Mouse (Mus musculus) liver, adult 2 months (tissue): ENCODE results near the gene Cldn7. TPM values are rescaled to one million over a fixed set of nuclear protein-coding genes. Genes with fewer than 3 reads are reported as not detected.

Experiments used
- DNase-seq: peaks from one replicate; pipeline ENCODE4 v3.0.0-alpha.2; 2011; ENCODE audit warnings: low read depth, low spot score; ENCODE audit errors: extremely low read depth
- H3K27ac ChIP-seq: fragments of 200-500 bp; replicated peaks from 2 replicates; pipeline ENCODE4 v1.5.1; 2012; ENCODE audit warnings: low read depth, mild to moderate bottlenecking, control low read depth, inconsistent platforms, low read length; ENCODE audit not compliant: insufficient read depth
- H3K27me3 ChIP-seq: fragments of 200-500 bp; 2 replicates; pipeline ENCODE4 v1.6.1; 2012; ENCODE audit warnings: mild to moderate bottlenecking, moderate library complexity, low read length, inconsistent platforms; ENCODE audit not compliant: control insufficient read depth, insufficient read depth
- H3K36me3 ChIP-seq: fragments of 200-500 bp; 2 replicates; pipeline ENCODE4 v1.6.1; 2012; ENCODE audit warnings: low read length, inconsistent platforms; ENCODE audit not compliant: control insufficient read depth, insufficient read depth
- H3K4me1 ChIP-seq: fragments of 200-500 bp; 2 replicates; pipeline ENCODE4 v1.6.1; 2011; ENCODE audit warnings: low read length; ENCODE audit not compliant: control insufficient read depth, insufficient read depth
- H3K4me3 ChIP-seq: fragments of 200-500 bp; 2 replicates; pipeline ENCODE4 v1.5.1; 2011; ENCODE audit warnings: low read depth, mild to moderate bottlenecking, control low read depth, low read length, moderate library complexity; ENCODE audit not compliant: insufficient read depth
- H3K79me2 ChIP-seq: fragments of 200-500 bp; 2 replicates; pipeline ENCODE4 v1.6.1; 2012; ENCODE audit warnings: inconsistent platforms, mild to moderate bottlenecking, low read length, moderate library complexity; ENCODE audit not compliant: control insufficient read depth, insufficient read depth
- H3K9ac ChIP-seq: fragments of 200-500 bp; 2 replicates; pipeline ENCODE4 v1.6.1; 2012; ENCODE audit warnings: low read depth, mild to moderate bottlenecking, control low read depth, inconsistent platforms, low read length
- CTCF ChIP-seq: fragments of 200-500 bp; IDR thresholded peaks from 2 replicates; pipeline ENCODE4 v1.5.1; 2011; ENCODE audit warnings: low read depth, low read length, control low read depth
- POLR2A ChIP-seq: fragments of 200-500 bp; IDR thresholded peaks from 2 replicates; pipeline ENCODE4 v1.6.1; 2011; ENCODE audit warnings: low read length, control low read depth; ENCODE audit not compliant: insufficient read depth; ENCODE audit errors: extremely low read depth
- WGBS: fragments of 180-500 bp; shearing (Covaris S2); methylation state at CpG from one replicate; pipeline ENCODE4 v1.1.7; 2018; 5-methylcytosine and 5-hydroxymethylcytosine counted together
- polyA plus RNA-seq: library from polyadenylated mRNA; depleted of rRNA; stranded (reverse); fragments of >200 nt; gene quantifications from 2 replicates; pipeline ENCODE4 v1.2.3, GENCODE M21; 2012
- total RNA-seq: library from RNA; depleted of rRNA; stranded (reverse); fragments of >200 nt; gene quantifications from 2 replicates; pipeline ENCODE4 v1.2.3, GENCODE M21; 2014

The Cldn7 gene
- total and polyA plus RNA-seq, 2 experiments, result 0.26 to 0.37 TPM

DNA sequence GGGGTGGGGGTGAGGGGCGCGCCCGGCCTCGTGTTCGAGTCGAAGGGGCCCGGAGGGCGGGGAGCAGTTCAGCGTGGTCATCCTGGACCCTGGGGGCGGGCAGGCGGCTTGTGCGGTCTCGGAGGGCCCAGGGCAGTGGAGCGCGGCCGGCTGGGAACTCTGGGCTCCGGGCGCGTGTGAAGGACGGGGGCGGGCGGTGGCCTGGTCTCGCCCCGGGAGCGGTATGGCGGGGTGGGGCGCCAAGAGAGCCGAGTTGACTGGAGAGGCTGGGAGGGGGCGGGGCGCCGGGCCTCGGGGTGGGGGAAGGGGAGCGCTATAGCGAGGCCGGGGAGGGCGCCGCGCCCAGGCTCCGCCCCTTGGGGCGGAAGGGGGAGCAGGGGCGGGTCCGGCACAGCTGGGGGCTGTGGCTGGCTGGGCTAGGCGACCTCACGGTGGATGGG is 32.5 kb downstream of the Cldn7 start:
- WGBS, result under 1% methylated on average over 29 of the region's 44 CpGs
- DNase-seq, result peak; percentile 56
- Histone ChIP-seq H3K36me3 (peaks cover 11% of the 10 kb centered on the region; the same call in 1 of the 2 replicates), H3K9ac (peak overlapping the region; percentile 85), H3K27me3 (no peaks in the 10 kb centered on the region), H3K27ac (peak overlapping the region; percentile 83), H3K79me2 (peaks cover 22% of the 10 kb centered on the region), H3K4me3 (peak overlapping the region; percentile 85), H3K4me1 (peaks cover 11% of the 10 kb centered on the region)
- no peak for TF ChIP-seq CTCF
- TF ChIP-seq POLR2A, result peak; percentile 67; the same call in 1 of the 2 replicates

DNA sequence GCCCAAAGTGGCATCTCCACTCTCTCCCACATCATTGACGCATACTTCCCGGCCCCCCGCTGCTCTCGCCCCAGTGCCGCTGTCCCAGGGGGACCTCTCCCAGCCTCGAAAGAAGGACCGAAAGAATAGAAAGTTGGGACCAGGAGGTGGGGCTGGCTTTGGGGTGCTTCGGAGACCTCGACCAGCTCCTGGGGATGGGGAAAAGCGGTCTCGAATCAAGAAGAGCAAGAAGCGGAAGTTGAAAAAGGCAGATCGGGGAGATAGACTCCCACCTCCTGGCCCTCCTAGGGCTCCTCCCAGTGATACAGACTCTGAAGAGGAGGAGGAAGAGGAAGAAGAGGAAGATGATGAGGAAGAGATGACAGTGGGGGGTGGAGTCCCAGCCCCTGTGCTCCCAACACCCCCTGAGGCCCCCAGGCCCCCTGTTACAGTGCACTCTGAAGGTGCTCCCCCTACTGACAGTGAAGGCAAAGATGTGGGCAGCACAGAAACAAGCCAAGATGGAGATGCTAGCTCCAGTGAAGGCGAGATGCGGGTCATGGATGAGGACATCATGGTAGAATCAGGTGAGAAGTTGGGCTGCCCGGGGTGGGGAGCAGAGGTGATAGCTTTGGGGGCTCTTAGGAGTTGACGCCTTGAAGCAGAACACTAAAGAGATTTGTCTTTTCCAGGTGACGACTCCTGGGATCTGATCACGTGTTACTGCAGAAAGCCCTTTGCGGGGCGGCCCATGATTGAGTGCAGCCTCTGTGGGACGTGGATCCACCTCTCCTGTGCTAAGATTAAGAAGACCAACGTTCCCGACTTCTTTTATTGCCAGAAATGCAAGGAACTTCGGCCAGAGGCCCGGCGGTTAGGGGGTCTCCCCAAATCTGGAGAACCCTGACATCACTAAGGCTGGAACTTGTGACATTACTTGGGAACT is 34.2 kb downstream of the Cldn7 start:
- Histone ChIP-seq H3K27ac (no peak overlapping the region), H3K9ac (no peak overlapping the region), H3K4me1 (peaks cover 8% of the 10 kb centered on the region), H3K4me3 (no peak overlapping the region), H3K79me2 (peaks cover 24% of the 10 kb centered on the region), H3K27me3 (no peaks in the 10 kb centered on the region), H3K36me3 (peaks cover 11% of the 10 kb centered on the region; the same call in 1 of the 2 replicates)
- TF ChIP-seq POLR2A (no peak), CTCF (0 out of 2 replicates have a peak, but pooled peaks have one; percentile 12)
- no peak for DNase-seq
- WGBS, result 95% methylated on average over 27 of the region's 27 CpGs

DNA sequence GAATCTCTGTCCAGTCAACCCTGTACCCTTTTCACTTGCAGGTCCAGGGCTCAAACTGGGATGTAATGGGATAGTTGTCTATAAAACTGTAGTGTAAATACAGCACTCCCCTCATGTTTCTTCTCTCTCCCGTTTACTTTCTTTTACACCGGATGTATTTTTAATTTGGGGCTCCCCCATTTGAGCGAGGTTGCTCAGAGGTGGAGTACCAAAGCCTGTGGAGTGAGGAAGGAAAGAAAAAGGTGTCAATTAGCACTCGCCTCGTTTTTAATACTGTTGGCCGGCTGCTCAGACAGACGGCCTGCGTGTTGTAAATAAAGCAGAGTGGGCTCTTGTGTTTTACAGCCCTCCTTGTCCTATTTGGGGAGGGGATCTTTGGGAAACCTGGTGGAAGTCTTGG is 35.1 kb downstream of the Cldn7 start:
- TF ChIP-seq POLR2A, result no peak
- TF ChIP-seq CTCF, result no peak
- Histone ChIP-seq H3K36me3 (peaks cover 8% of the 10 kb centered on the region; the same call in 1 of the 2 replicates), H3K4me1 (peaks cover 8% of the 10 kb centered on the region), H3K79me2 (peaks cover 24% of the 10 kb centered on the region), H3K27ac (no peak overlapping the region), H3K4me3 (no peak overlapping the region), H3K9ac (no peak overlapping the region), H3K27me3 (no peaks in the 10 kb centered on the region)
- DNase-seq, result no peak
- WGBS, result 85% methylated on average over 8 of the region's 8 CpGs

DNA sequence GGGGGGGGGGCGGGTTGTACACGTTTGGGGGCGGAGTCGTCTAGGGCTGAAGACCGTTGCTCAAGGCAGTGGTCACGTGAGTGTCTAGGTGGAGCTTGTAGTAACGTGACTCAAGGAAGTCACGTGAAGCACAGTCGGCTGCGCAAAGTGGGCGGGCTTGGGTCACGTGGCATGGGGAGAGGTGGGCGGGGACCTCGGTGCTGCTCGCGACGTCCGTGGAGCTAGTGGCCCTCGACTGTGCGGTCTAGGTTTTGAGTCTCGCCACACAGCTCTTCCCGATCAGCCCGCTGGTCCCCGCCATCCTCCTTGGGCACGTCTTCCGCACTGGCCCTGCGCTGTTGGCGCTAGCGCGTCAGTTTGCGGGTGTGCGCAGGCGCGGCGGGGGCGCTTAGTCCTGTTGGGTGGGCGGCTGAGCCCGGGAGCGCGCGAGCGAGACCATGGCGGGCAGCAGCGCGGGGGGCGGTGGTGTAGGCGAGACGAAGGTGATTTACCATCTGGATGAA is 35.9 kb downstream of the Cldn7 start, which contains the start of gene Dvl2:
Gene Dvl2 (plus strand): TSS at position 200 of the 503 bp plus-strand sequence.
- peak within 1 kb of the TSS; percentile 97 for H3K9ac ChIP-seq
- DNase-seq, result peak; percentile 95
- H3K79me2 ChIP-seq, result peaks cover 24% of the 10 kb centered on the region
- H3K4me1 ChIP-seq, result peaks cover 8% of the 10 kb centered on the region
- peak within 1 kb of the TSS; percentile 66 for H3K27ac ChIP-seq
- peaks cover 6% of the 10 kb centered on the region; the same call in 1 of the 2 replicates for H3K36me3 ChIP-seq
- TF ChIP-seq POLR2A (peak; percentile 59), CTCF (no peak)
- WGBS, result under 1% methylated on average over 48 of the region's 48 CpGs
- H3K4me3 ChIP-seq, result peak within 1 kb of the TSS; percentile 95
- H3K27me3 ChIP-seq, result no peaks in the 10 kb centered on the region

DNA sequence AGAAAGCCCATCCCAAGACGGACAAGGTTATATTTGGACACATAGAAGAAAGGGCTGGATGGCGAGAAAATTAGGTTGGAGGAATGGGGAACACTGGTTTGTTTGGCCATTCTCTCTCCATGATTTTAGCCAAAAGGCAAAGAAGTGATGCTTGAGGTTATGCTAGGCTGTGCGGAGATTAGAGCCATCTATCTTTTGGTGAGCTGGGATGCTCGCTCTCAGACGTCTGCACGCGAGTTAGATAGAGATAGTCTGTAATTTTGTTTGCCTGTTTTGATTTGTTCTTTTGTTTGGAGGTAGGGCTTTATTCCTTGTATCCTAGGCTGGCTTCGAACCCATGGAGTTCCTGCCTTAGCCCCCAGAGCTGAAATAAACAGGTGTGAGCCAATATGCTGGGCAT is 36.6 kb downstream of the Cldn7 start:
- Histone ChIP-seq H3K36me3 (peaks cover 6% of the 10 kb centered on the region; the same call in 1 of the 2 replicates), H3K79me2 (peaks cover 19% of the 10 kb centered on the region), H3K9ac (peak overlapping the region; percentile 97), H3K4me1 (peaks cover 8% of the 10 kb centered on the region), H3K27ac (peak overlapping the region; percentile 66), H3K4me3 (peak overlapping the region; percentile 95), H3K27me3 (no peaks in the 10 kb centered on the region)
- DNase-seq, result no peak
- 14% methylated on average over 8 of the region's 8 CpGs for WGBS
- TF ChIP-seq POLR2A (no peak), CTCF (no peak)
